Mouse (Mus musculus) B cell, adult (primary cell): ENCODE results near the gene Spats2l. TPM values are rescaled to one million over a fixed set of nuclear protein-coding genes. Genes with fewer than 3 reads are reported as not detected.

ENCODE experiments used
- total RNA-seq: library from RNA; stranded (reverse); gene quantifications from 4 replicates; pipeline ENCODE4 v1.2.4, GENCODE M21; 2023; ENCODE audit not compliant: inconsistent age

Spats2l gene
- total RNA-seq, result not detected in 4 replicates

DNA sequence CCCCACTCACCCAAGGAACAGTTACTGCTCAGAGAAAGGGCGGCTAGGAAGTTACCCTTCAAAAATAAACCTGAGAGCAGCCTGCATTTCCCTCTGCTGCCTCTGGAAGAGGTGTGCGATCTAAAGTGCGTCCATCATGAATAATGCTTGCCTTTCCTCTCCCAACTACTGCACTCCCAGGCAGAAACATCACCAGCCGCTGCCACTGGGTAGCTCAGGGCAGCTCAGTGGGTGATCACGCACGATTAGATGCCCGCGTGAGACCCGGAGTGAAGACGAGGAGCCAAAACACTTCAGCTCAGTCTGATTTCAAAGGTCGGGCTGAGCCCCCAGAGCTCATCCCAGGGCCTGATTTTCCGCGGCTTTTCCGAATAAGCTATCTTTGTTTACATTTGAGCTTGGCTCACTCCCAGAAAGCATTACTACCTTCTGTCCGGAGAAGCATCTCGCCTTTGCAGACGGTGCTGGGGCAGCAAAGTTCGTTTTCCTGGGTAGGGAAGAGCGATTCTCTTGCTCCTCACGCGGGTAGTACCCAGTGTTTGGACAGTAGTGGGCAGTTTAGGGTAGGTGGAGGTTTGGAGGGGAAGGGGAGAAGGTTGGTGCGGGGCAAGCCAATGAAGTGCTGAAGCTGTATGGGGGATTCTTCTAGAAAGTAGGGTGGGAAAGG, at the start of gene Spats2l:
Gene Spats2l, plus strand, starts transcription at position 162 of the 667 bp plus-strand sequence.

DNA sequence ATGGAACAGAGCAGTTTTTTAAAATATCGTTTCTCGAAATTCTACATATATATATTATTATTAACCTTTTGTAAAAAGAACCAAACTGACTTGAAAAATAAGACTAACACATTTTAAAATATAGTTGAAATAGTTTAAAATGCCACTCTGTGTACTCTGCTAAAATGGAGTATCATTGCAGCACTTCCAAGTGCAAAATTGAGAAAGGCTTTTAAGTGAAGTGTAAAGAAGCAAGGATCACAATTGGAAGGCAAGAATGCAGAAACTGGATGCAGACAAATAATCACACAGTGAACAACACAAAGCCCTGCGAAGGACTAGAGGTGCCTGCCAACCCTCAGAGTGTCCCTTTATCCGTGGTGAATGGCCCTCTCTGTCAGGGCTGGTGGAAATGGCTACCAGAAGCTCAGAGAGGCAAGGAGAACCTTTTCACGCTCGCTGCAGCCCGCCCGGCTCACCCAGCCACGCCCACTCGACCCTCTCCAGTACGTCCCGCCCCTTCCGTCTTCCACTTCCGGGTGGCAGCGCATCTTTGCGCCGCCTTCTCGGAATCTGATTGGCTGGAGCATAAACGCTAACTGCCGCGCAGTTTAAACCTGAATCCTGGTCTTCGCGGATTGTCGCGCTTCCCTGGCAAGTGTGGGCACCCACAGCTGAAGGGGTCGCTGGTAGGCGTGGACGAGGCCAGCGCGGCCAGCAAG, 221.6 kb downstream of the Spats2l start, which contains the start of gene Sgo2a:
Gene Sgo2a, plus strand, starts transcription at position 540 of the 701 bp plus-strand sequence.

Other genes with a start within 250 kb of the Spats2l start
- gene Sgo2a, start 221.8 kb downstream of the Spats2l start, total RNA-seq, result 0.78 to 1.1 TPM (median 0.96 TPM) in 4 replicates
- gene Kctd18, start 244.8 kb downstream of the Spats2l start, total RNA-seq, result 40.6 to 48.9 TPM (median 45.6 TPM) in 4 replicates